Mouse (Mus musculus): Measurements from ENCODE around the gene BC055324.

DNA sequence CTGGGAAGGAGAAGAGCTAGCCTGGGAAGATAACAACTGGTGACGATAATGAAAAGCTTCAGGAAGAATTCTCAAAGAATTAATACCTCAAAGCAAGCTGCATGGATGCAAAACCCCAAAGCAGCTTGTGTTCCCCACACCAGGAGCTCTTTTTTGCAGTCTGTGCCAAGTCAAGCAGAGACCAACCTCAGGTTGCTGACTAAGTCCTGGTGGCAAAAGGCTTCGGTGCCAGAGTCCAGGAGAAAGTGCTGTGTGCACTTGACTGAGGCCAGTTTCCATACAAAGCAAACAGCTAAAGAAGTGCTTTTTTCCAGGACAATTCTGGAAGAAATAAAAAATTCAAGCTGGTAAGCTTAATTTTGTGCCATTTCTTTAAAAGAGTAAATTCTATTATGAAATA, 41.2 kb downstream of the BC055324 start:
- TF ChIP-seq POLR2A (IDR thresholded peaks at IDR 0.05; ENCODE audit: low read depth, low read length) (no peak), IRF4 (IDR thresholded peaks at IDR 0.05; ENCODE audit: low read depth, low read length) (no peak), HCFC1 (IDR thresholded peaks at IDR 0.05; ENCODE audit: low read depth, low read length) (no peak)

Data from CH12.LX (cell line).